Mouse (Mus musculus) stomach, embryonic 16.5 days (tissue): ENCODE measurements at regions not wholly inside any gene's neighbourhood (a gene's known extent, or its start where the extent isn't known, plus 50 kb on each side); places are given as distances from the start of the nearest gene placed in this dataset.

Source experiments
- ATAC-seq: fragments of 200-750 bp; cut with Nextera tagmentation; 2 replicates; pipeline ENCODE4 v1.8.0; 2017; ENCODE audit warnings: moderate number of reproducible peaks, moderate TSS enrichment; ENCODE audit not compliant: insufficient read depth, low FRiP score
- H3K27ac ChIP-seq: fragments of 300-500 bp; sonication (generic); 2 replicates; pipeline ENCODE4 v1.5.1; 2014; ENCODE audit warnings: low read length
- H3K27me3 ChIP-seq: fragments of 300-500 bp; sonication (generic); 2 replicates; pipeline ENCODE4 v1.6.1; 2014; ENCODE audit warnings: low read length, control low read depth, mixed read lengths; ENCODE audit not compliant: control insufficient read depth, insufficient read depth
- H3K36me3 ChIP-seq: fragments of 300-500 bp; sonication (generic); 2 replicates; pipeline ENCODE4 v1.6.1; 2014; ENCODE audit warnings: low read length; ENCODE audit not compliant: control insufficient read depth, insufficient read depth
- H3K4me1 ChIP-seq: fragments of 300-500 bp; sonication (generic); 2 replicates; pipeline ENCODE4 v1.6.1; 2014; ENCODE audit warnings: low read length, control low read depth, mixed read lengths; ENCODE audit not compliant: control insufficient read depth, insufficient read depth
- H3K4me2 ChIP-seq: fragments of 300-500 bp; sonication (generic); 2 replicates; pipeline ENCODE4 v1.6.1; 2014; ENCODE audit warnings: low read depth, low read length, mixed read lengths
- H3K4me3 ChIP-seq: fragments of 300-500 bp; sonication (generic); replicated peaks from 2 replicates; pipeline ENCODE4 v1.5.1; 2014; ENCODE audit warnings: mild to moderate bottlenecking, low read length
- H3K9ac ChIP-seq: fragments of 300-500 bp; sonication (generic); 2 replicates; pipeline ENCODE4 v1.6.1; 2014; ENCODE audit warnings: low read length
- H3K9me3 ChIP-seq: fragments of 300-500 bp; sonication (generic); replicated peaks from 2 replicates; pipeline ENCODE4 v1.6.1; 2016; ENCODE audit warnings: low read length, control low read depth; ENCODE audit not compliant: control insufficient read depth
- WGBS: fragments of 180-500 bp; shearing (Covaris S2); extraction: QIAGEN DNeasy Blood & Tissue Kit; methylation state at CpG from one replicate; pipeline ENCODE4 v1.1.7; 2014; 5-methylcytosine and 5-hydroxymethylcytosine counted together

GRCm38 (mm10) chr10:109129068-109129467 is 118.3 kb upstream of the Syt1 start:
- 92% methylated on average over 3 of the region's 3 CpGs for WGBS
- Histone ChIP-seq H3K27me3 (no peaks in the 10 kb centered on the region), H3K27ac (no peak overlapping the region), H3K4me2 (no peak overlapping the region), H3K9ac (no peak overlapping the region), H3K4me1 (no peaks in the 10 kb centered on the region), H3K9me3 (no peaks in the 10 kb centered on the region), H3K36me3 (no peaks in the 10 kb centered on the region), H3K4me3 (no peak overlapping the region)
- ATAC-seq: peak; percentile 25; the same call in 1 of the 2 replicates

- H3K9me3 ChIP-seq: no peaks in the 10 kb centered on the region
- ATAC-seq: no peak; the same call in 1 of the 2 replicates
- no peaks in the 10 kb centered on the region for H3K36me3 ChIP-seq
- H3K4me2 ChIP-seq: no peak overlapping the region
- H3K4me1 ChIP-seq: no peaks in the 10 kb centered on the region
- H3K4me3 ChIP-seq: no peak overlapping the region
- H3K9ac ChIP-seq: no peak overlapping the region
- no peak overlapping the region for H3K27ac ChIP-seq
- 74% methylated on average over 2 of the region's 2 CpGs for WGBS
- H3K27me3 ChIP-seq: no peaks in the 10 kb centered on the region
These were observed 115.9 kb upstream of the Syt1 start for GRCm38 (mm10) chr10:109126699-109127098.

GRCm38 (mm10) chr10:109117143-109117542 is 106.4 kb upstream of the Syt1 start:
- Histone ChIP-seq H3K4me3 (no peak overlapping the region), H3K4me1 (no peaks in the 10 kb centered on the region), H3K27ac (no peak overlapping the region), H3K27me3 (no peaks in the 10 kb centered on the region), H3K9ac (no peak overlapping the region), H3K4me2 (no peak overlapping the region), H3K9me3 (no peaks in the 10 kb centered on the region), H3K36me3 (no peaks in the 10 kb centered on the region)
- WGBS: 75% methylated on average over 5 of the region's 5 CpGs
- ATAC-seq: no peak

GRCm38 (mm10) chr10:109115013-109115627 is 104.3 kb upstream of the Syt1 start:
- H3K4me3 ChIP-seq: no peak overlapping the region

GRCm38 (mm10) chr10:109105781-109106180 is 95.0 kb upstream of the Syt1 start:
- H3K27me3 ChIP-seq: no peaks in the 10 kb centered on the region
- no peak for ATAC-seq
- no peaks in the 10 kb centered on the region for H3K4me1 ChIP-seq
- no peaks in the 10 kb centered on the region for H3K36me3 ChIP-seq
- no peak overlapping the region for H3K9ac ChIP-seq
- 75% methylated on average over 2 of the region's 2 CpGs for WGBS
- no peak overlapping the region for H3K27ac ChIP-seq
- H3K4me3 ChIP-seq: no peak overlapping the region
- H3K4me2 ChIP-seq: no peak overlapping the region
- no peaks in the 10 kb centered on the region for H3K9me3 ChIP-seq

More at GRCm38 (mm10) chr10:109115013-109115627, 104.3 kb upstream of the Syt1 start:
- no peaks in the 10 kb centered on the region for H3K9me3 ChIP-seq
- no peaks in the 10 kb centered on the region for H3K27me3 ChIP-seq
- no peak overlapping the region for H3K9ac ChIP-seq
- 82% methylated on average over 4 of the region's 4 CpGs for WGBS
- H3K36me3 ChIP-seq: no peaks in the 10 kb centered on the region
- H3K4me1 ChIP-seq: no peaks in the 10 kb centered on the region
- no peak overlapping the region for H3K27ac ChIP-seq
- no peak for ATAC-seq
- H3K4me2 ChIP-seq: no peak overlapping the region

- no peak for ATAC-seq
- Histone ChIP-seq H3K9ac (no peak overlapping the region), H3K27ac (no peak overlapping the region), H3K36me3 (no peaks in the 10 kb centered on the region), H3K27me3 (no peaks in the 10 kb centered on the region), H3K4me2 (no peak overlapping the region), H3K9me3 (no peaks in the 10 kb centered on the region), H3K4me1 (no peaks in the 10 kb centered on the region), H3K4me3 (no peak overlapping the region)
- WGBS: 58% methylated on average over 4 of the region's 4 CpGs
These were observed 81.4 kb upstream of the Syt1 start for GRCm38 (mm10) chr10:109092219-109092618.

- no peak for ATAC-seq
These were observed 69.0 kb upstream of the Syt1 start for GRCm38 (mm10) chr10:109079773-109080172.

GRCm38 (mm10) chr10:109074218-109074617 is 63.4 kb upstream of the Syt1 start:
- Histone ChIP-seq H3K9ac (no peak overlapping the region), H3K9me3 (no peaks in the 10 kb centered on the region), H3K36me3 (no peaks in the 10 kb centered on the region), H3K27me3 (no peaks in the 10 kb centered on the region), H3K4me3 (no peak overlapping the region), H3K27ac (no peak overlapping the region), H3K4me1 (no peaks in the 10 kb centered on the region), H3K4me2 (no peak overlapping the region)
- ATAC-seq: no peak
- WGBS: 76% methylated on average over 7 of the region's 7 CpGs

More at GRCm38 (mm10) chr10:109079773-109080172, 69.0 kb upstream of the Syt1 start:
- no peaks in the 10 kb centered on the region for H3K27me3 ChIP-seq
- WGBS: 37% methylated on average over 7 of the region's 7 CpGs
- H3K27ac ChIP-seq: no peak overlapping the region
- H3K4me2 ChIP-seq: no peak overlapping the region
- no peaks in the 10 kb centered on the region for H3K9me3 ChIP-seq
- no peak overlapping the region for H3K9ac ChIP-seq
- no peaks in the 10 kb centered on the region for H3K4me1 ChIP-seq
- no peak overlapping the region for H3K4me3 ChIP-seq
- H3K36me3 ChIP-seq: no peaks in the 10 kb centered on the region
